Mouse (Mus musculus): ENCODE measurements around the gene Pnrc2.

Gene Pnrc2

DNA sequence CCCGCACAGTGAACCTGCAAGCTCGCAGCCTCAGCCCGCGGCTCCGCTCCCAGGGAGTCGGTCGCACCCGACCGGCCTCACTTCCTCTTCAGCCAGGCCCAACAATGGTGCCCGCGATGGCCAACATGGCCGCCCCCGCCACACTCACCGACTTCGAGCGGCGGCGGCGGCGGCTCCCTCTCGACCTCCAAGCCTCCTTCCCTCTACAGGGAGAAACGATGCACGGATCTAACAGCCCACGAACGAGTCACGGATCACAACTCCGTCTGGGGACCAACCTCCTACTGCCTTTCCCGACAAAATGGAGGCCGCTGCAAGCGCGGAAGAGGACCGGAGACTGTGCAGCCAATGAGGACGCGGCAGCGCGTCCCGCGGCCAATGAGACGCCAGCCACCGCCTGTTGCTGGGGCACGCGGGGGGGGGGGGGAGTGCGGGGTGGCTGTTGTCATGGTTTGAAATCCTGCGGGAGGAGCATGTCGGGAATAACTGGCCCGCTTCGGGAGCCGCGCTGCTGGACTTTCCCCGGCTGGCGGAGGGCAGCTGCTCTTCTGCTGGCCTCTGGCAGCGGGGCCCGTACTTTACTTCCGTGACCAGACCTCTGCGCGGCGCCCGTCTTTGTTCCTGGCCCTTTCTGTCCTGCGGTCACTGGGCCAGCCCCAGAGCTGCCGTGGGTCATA lies at the start of gene Pnrc2:
TSS of gene Pnrc2 (minus strand) at position 325 of the 677 bp plus-strand sequence.
- DNase-seq (ENCODE audit: extremely low read depth, insufficient read length, low spot score) = peak; percentile 93

- no peak for DNase-seq (ENCODE audit: extremely low read depth, insufficient read length, low spot score)
These were observed 48.5 kb upstream of the Pnrc2 start for GRCm38 (mm10) chr4:135922190-135922589.

GRCm38 (mm10) chr4:135921257-135922120 lies 47.8 kb upstream of the Pnrc2 start:
- peak; percentile 62 for DNase-seq (ENCODE audit: extremely low read depth, insufficient read length, low spot score)

DNA sequence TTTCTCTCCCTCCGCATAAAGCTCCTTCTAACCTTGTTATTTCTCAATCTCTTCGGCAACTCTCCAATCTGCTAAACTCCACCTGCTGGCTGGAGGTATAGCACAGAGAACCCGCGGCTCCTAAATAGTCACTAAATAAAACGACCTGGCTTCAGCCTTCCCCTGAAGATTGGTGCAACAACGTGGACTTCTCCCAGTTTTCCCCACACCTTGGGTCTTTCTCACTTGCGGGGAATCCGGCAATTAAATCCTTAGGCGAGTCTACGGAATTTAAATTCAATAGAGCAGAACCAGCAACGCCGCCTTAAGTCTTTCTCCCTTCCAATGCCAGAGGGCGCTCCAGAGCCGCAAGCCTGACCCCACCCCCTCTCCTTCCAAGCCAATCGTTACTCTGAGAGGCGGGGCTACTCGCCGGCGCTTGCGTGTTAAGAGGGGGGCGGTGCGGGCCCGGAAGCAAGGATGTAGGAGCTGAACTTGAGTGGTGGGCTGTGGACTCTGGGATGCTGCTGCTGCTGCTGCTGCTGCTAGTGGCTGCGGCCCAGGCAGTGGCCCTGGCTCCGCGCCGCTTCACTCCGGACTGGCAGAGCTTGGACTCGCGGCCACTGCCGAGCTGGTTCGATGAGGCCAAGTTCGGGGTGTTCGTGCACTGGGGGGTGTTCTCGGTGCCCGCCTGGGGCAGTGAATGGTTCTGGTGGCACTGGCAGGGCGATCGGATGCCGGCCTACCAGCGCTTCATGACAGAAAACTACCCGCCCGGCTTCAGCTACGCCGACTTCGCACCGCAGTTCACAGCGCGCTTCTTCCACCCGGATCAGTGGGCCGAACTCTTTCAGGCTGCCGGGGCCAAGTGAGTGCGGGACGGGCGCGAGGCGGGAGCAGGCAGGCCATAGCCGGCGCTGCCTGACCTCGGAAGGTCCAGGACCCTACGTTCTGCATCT lies 46.9 kb upstream of the Pnrc2 start, which contains the start of gene Fuca1:
TSS of gene Fuca1 (plus strand) at position 432 of the 938 bp plus-strand sequence.
- DNase-seq (ENCODE audit: extremely low read depth, insufficient read length, low spot score) = peak; percentile 91

DNA sequence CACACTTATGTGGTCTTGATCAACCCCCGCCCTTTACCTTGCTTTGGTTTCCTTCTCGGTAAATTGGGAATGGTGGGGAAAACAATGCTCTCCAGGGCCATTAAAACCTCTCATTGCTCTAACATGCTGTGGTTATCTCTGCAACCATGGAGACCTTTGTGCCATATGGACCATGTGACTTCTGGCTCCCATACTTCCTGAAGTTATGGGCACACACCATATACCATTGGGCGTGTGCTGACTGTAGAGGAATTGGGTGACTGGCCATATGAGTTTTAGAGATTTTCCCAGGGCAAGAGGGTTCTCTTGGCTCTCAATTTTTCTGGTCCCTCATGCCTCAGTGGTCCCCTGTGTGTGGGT lies 45.6 kb upstream of the Pnrc2 start:
- DNase-seq (ENCODE audit: extremely low read depth, insufficient read length, low spot score) = no peak

DNA sequence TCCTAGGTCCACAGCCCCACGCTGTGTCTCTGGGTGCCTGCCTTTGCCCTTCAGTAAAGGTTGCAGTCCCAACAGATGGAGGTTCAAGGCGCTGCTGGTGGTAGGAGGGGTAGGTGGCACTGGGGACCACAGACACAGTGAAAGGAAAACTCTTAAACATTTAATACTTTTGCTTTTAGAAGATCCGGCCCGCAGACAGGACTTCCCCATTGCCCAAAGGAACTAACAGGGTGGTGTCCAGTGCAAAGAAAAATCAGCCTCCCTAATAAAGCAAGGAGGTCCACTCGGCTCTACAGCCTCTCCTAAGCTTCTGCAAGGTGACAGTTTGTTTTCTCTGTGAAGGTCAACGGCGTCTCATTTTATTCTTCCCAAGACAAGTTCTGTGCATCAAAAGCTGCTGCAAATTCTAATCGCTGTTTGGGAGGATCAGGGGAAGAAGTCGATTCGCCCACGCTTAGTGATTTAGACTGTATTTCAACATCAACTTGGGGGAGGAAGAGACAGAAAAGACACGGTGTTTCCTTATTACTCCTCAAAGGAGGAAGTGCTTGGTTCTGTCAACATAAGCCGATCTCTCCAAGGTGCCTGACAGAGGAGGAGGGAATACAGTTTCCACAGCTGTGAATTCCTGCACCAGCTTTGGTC lies 45.1 kb upstream of the Pnrc2 start:
- no peak for DNase-seq (ENCODE audit: extremely low read depth, insufficient read length, low spot score)

DNA sequence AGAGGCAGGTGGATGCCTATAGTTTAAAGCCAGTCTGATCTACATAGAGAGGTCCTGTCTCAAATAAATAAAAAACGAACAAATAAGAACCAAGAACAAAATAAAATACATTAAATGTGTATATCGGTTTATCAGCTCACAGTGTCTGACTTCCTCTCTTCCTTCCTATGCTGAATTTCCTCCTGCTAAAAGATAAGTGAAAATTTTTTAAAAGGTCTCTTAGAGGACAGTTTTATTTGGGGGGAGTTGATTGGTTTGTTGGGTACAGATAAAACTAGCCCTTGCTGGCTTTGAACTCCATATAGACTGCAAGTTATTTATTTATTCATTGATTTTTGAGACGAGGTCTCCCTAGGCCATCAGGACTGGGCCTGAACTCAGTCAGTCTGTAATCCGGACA lies 39.8 kb upstream of the Pnrc2 start:
- no peak for DNase-seq (ENCODE audit: extremely low read depth, insufficient read length, low spot score)

GRCm38 (mm10) chr4:135912835-135913234 lies 39.2 kb upstream of the Pnrc2 start:
- no peak for DNase-seq (ENCODE audit: extremely low read depth, insufficient read length, low spot score)

GRCm38 (mm10) chr4:135912164-135912563 lies 38.5 kb upstream of the Pnrc2 start:
- no peak for DNase-seq (ENCODE audit: extremely low read depth, insufficient read length, low spot score)

DNA sequence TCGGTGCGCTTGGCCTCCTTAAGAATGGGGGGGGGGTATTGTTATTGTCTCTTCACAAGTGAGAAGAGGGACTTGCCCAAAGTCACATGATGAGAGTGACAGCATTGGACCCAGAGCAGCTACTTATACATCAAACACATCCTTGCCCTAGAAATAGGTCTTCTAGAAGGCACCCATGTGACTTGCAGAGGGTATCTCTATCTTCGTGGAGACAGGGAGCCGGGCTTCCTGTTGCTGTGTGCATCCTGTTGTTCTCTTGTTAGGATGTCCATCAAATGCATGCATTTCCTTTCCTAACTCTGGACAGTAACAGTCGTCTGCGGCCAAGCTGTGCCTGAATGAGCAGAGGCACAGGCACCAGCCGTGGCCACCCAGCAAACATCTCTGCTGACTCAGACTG lies 37.9 kb upstream of the Pnrc2 start:
- no peak for DNase-seq (ENCODE audit: extremely low read depth, insufficient read length, low spot score)

- DNase-seq (ENCODE audit: extremely low read depth, insufficient read length, low spot score) = no peak
These were observed 35.8 kb upstream of the Pnrc2 start for GRCm38 (mm10) chr4:135909326-135910066.

- DNase-seq (ENCODE audit: extremely low read depth, insufficient read length, low spot score) = no peak
These were observed 33.0 kb upstream of the Pnrc2 start for GRCm38 (mm10) chr4:135906633-135907032.

GRCm38 (mm10) chr4:135904810-135905209 lies 31.2 kb upstream of the Pnrc2 start:
- no peak for DNase-seq (ENCODE audit: extremely low read depth, insufficient read length, low spot score)

DNA sequence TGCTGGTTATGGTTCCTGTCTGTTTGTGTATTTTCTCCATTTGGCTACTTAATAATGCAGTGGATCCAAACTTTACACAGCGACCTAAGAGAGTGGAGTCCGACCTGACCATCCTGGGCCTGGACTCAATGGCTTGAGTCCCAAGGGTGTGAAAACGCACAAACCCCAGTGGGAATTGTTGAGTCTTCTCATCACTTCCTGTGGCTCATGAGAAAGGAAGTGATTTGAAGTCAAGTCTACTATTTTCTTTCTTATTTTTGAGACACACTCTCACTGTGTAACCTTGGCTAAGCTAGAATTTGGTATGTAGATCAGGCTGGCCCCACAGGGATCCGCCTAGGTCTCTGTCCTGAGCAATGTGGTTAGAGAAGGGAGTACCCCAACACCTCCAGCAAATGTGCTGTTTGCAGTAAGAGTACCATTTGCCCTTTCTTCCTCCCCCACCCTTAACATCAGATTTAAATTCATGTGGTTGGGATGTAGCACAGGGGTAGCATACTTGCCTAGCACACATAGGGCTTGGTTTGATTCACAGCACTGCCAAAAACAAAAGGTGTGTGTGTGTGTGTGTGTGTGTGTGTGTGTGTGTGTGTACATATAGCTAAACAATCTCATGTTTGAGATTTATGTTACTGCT lies 29.1 kb upstream of the Pnrc2 start:
- no peak for DNase-seq (ENCODE audit: extremely low read depth, insufficient read length, low spot score)

DNA sequence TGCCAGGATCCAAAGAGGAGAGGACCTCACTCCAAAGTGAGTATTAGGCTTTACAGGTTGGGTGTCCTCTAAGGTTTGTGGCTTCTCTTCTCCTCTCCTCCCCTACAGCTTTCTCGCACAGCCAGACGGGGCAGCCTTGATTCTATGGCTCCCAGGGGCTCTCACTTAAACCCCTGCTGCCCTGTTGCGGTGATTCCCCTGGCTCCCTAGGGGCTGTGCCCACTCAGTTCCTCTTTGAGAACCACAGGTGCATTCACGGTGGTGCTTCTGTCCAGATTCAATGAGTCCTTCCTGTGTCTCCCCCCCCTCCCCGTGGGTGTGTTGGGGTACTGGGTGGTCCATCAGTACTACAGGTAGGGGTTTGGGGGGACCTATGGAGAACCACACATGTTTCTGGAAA lies 26.4 kb upstream of the Pnrc2 start:
- no peak for DNase-seq (ENCODE audit: extremely low read depth, insufficient read length, low spot score)

DNA sequence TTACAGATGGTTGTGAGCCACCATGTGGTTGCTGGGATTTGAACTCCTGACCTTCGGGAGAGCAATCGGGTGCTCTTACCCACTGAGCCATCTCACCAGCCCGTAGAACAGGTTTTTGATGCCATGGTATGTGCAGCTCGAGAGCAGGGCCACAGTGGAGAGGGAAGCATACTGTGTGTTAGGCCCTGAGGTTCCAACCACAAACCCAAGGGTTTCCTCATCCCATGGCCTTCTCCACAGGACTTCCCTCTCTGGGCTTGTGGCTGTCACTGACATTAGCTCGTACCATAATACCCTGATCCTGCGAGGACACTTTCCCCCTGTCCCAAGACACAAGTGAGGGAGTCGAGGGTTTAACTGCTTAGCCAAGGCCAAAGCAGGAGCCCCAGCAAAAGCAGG lies 25.4 kb upstream of the Pnrc2 start:
- no peak for DNase-seq (ENCODE audit: extremely low read depth, insufficient read length, low spot score)

GRCm38 (mm10) chr4:135898380-135899049 lies 24.9 kb upstream of the Pnrc2 start:
- peak; percentile 55 for DNase-seq (ENCODE audit: extremely low read depth, insufficient read length, low spot score)

GRCm38 (mm10) chr4:135896157-135896556 lies 22.5 kb upstream of the Pnrc2 start:
- no peak for DNase-seq (ENCODE audit: extremely low read depth, insufficient read length, low spot score)

GRCm38 (mm10) chr4:135895071-135895571 lies 21.5 kb upstream of the Pnrc2 start, which contains the start of gene Cnr2:
Gene Cnr2, plus strand, starts transcription at chr4:135895394.
- no peak for DNase-seq (ENCODE audit: extremely low read depth, insufficient read length, low spot score)

All from 3134 (cell line).